Mouse (Mus musculus) testis, postnatal 14 days (tissue): Measurements from ENCODE around the gene D630045J12Rik.

Experiments
- DNase-seq: peaks from one replicate; pipeline ENCODE4 v3.0.0; 2021; ENCODE audit warnings: low spot score

D630045J12Rik gene

GRCm38 (mm10) chr6:38094701-38095100 is 159.1 kb downstream of the D630045J12Rik start:
- DNase-seq = no peak

DNA sequence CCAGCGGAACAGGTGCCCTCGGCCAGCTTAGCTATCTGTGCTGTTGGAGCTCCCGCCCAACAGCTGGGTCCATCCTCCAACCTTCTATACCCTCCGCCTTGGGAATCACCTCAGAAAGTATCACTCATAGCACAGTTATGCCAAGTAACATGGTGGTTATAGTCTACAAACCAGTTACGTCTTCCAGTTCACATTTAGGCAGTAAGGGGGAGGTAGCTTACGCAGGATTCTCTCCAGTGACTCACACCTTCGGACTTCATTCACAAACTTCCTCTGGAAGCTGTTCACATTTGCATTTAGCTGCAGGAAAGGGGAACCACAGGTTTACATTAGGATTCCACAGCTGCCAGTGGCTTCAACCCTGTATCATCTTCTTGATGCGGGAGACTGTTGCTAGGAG is 161.3 kb downstream of the D630045J12Rik start:
- no peak for DNase-seq

DNA sequence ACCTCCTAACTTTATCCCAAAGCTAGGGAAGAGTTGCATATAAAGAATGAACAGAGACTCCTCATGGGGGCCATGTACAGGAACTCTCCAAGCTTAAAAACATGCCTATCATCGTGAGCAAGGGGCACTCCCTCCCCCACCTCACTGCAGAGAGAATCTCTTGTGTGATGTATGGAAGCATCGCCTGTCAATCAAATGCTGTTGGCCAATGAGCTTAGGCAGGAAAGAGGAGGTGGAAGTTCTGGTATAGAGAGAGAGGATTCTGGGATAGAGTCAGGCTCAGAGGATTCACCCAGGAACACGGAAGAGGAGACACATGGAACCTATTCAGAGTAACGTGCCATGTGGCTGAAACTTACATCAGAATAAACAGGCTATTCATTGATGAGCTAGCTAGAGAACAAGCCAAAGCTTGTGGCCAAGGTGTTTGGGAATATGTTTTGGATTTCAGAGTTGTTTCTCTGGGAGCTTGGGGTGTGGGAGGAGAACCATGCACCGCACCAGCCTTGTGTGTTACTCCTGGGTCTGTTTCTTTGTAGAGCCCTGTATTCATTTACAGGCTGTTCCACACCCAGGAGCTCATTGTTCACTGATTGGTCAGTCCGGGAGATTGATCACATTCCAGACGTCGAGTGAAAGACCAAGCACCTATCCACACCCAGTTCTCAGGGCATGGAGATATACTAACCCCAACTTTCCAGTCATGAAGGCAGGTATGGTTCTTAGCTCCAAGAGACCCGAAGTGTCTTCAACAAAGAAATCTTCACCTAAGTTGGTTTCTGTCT is 166.4 kb downstream of the D630045J12Rik start:
- DNase-seq = no peak

DNA sequence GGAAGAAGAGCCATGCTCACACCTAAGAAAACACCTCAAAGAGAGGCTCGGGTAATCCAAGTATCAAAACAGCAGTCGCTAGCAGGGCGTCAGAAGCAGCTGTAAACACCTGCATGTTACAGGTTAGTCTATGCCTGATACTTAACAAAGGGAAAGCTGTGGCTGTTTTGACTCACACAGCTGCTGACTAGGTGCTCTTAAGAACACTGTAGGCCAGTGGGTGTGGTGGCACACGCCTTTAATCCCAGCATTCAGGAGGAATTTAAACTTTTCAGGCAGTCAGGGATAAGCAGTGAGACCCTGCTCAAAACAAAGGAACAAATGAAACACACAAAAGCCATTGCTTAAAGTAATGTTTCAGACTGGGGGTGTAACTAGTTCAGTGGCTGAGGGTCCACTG is 170.6 kb downstream of the D630045J12Rik start:
- no peak for DNase-seq

DNA sequence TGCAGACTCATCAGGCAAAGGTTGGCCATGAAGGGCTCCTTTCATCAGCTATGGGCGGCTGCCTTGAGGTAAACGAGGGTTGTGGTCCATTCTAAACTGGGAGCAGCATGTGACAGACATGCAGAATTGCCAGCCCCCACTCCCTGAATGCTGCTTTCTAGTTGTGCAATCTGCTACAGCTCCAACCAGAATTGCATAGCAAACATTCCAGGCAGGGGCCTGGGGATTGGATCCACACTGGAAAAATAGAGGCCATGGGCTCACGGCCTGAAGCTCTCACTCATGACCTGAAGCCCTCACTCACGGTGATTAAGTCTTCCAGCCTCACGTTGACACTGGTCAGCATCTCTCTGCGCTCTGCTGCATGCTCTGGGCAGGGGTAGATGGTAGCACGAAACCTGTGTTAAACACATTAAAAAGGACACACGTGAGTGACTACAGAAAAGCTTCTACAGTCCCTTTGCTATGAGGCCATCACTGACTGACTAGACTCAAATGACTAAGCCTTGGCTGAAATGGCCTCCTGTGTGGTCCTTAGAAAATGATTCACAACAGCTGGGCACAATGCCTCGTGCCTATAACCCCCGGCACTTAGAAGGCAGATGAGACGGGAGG is 172.0 kb downstream of the D630045J12Rik start:
- no peak for DNase-seq

DNA sequence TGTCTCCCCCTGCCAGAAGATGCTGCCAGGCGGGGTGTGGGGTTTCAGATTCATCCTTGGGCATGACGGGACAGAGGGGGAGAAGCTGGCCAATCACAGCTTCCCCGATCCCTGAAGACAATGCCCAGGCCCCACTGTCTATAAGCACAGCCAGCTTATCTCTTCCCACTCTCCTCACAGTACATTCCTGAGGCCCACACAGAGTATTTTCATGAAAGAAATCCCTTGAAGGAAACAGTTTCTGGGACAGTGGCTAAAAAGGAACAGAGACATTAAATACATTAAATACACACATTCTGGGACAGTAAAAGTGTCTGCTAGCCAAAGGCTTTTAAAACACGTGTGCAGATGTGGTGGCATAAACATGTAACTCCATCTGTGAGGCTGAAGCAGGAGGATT is 173.4 kb downstream of the D630045J12Rik start:
- no peak for DNase-seq

GRCm38 (mm10) chr6:38073592-38073991 is 180.2 kb downstream of the D630045J12Rik start:
- DNase-seq = no peak
